Mouse (Mus musculus) megakaryocyte progenitor cell, adult 5-6 weeks (primary cell): ENCODE measurements at regions not wholly inside any gene's neighbourhood (a gene's known extent, or its start where the extent isn't known, plus 50 kb on each side); places are given as distances from the start of the nearest gene placed in this dataset.

Experiments
- ATAC-seq: replicated peaks from 2 replicates; pipeline ENCODE4 v1.8.0; 2016; ENCODE audit warnings: mild to moderate bottlenecking, moderate TSS enrichment, inconsistent platforms; ENCODE audit not compliant: poor library complexity

GRCm38 (mm10) chr1:144452141-144452540 lies 115.3 kb downstream of the Rgs21 start:
- no peak for ATAC-seq

DNA sequence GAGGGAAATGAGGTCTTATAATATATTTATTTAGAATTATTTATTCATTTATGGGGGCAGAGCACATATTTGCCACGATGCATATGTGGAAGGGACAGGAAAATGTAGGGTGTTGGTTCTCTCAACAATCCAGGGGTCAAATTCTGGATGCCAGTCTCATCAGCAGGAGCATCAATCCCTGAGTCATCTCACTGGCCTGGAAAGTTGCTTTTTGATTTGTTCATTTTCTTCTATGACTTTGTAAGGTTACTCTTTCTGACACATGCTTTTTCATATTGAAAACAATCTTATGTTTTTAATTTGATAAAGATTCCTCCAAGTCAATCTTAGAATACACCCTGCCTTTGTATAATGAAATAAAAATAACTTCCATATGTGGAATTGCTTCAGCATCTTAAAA lies 115.7 kb downstream of the Rgs21 start:
- ATAC-seq: no peak

- no peak for ATAC-seq
Observed at GRCm38 (mm10) chr1:144436617-144437016, 130.8 kb downstream of the Rgs21 start.

DNA sequence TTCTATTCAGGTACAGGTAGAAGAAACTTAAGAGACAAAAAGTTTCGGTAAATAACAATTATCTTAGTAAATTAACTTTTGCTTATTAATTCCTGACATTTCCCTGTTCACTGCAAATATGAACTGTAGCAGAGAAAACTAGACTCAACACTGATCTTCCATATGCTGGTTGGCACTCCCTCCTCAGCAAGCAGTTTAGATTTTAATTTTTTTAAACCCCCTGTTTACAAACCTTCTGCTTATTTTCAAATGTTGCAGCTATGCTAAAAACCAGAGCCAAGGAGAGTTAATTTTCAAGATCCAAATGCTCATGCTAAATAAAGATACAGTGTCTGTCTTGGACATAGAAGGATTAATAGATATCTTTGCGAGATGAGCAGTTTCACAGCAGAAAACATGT lies 134.7 kb downstream of the Rgs21 start:
- no peak for ATAC-seq

DNA sequence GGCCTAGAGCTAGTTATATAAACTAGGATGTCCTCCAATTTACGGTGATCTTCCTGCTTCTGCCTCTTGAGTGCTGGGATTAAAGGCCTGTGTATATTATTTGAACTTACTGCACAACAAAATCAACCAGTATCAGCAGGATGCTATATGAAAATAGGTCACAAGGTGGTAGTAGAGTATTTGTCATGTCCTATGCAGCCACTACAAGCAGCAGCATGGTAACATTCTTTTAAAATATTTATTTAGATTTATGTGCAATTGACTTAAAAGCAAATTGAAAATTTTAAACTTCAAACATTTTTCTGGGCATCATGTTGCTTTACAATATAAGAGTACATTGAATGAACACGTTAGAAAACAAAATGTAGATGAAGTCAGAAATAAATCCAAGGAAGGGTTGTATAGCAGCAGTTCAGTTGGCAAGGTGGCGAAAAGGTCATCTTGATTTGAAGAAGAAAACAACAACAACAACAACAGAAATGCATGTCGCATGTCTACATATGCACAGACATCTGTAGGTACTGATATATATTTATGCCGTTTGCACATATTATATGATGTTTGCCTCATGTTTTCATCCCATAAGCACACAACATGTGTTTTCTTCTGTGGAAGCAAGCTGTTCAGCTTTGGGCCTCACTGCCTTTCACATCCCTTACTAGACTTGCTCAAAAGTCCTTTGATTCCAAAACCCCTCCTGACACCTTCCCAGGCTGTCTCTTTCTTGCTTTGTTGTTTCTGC lies 135.8 kb downstream of the Rgs21 start:
- ATAC-seq: peak; percentile 90

DNA sequence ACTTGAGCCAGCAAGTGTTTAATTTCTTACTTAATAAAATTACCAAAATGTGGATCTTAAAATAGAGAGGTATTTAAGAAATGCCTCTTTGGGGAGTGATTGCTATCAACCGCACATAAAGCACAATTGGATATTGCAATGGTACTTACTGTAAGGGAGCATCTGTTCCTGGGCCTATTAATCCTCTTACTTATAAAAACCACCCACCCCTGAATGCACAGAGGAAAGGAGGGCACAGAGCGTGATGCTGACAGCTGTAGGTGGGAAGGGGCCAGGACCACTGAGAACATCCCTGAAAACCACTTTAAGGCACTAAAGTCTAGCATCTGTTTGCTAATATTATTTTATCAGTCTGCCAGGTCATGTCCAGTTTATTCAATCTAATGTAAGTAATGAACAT lies 146.1 kb downstream of the Rgs21 start:
- no peak for ATAC-seq

DNA sequence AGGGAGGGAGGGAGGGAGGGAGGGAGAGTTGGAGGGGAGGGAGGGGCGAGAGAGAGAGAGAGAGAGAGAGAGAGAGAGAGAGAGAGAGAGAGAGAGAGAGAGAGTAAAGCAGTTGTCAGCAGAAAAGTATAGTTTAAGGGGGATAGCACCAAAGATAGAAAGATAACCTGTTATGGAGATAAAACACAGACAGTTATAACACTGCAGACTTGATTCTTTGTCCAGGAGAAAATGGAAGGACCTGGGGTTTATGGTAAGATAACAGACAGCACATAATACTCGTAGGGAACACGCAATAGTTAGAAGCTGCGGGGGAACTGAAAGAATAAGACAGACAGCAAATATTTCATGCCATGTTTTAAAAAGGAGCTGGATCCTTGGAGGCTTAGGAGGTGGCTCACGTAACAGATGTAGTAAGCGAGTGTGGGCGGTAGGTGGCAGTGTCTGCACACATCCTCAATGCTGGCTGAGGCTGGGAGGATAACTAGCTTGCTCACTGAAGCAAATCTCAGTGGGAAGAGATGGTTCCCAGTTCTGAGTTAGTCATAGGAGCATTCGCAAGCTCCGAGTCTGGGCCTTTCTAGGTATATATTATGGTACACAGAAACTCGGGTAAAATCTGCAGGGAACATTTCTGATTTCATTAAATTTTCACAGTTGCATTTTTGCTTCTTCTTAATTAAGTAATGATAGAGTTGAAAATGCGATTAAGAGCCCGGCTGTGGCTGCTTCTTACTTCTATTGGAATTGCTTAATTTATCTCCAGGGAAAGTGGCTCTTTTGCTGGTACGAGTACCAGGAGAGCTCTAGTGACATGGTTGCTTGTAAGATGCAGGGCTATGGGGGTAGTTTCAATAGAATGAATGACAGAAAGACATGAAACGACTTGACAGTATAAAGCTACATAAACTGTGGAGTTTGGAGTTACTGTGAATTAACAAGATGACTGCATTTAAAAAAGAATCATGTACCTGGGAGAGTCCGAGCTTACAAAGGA lies 157.6 kb upstream of the Rgs1 start:
- peak; percentile 100 for ATAC-seq

DNA sequence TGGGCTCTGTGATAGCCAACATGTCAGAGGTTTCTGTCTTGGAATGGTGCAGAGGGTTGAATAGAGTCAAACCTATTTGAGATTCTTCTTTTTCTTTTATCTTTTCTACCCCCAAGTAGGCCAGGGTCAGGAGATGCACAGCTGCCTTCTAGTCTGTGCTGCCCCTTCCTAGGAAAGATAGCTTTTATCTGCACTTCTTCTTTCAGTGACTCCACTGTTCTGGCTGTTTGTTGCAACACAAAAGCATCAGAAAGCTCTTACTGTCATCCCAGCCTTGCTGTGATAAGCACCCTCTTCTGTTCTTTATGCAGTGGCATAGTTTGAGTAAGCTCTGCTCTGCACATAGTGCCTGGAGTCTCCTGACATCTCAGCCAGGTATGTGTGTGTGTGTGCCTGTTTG lies 156.7 kb upstream of the Rgs1 start:
- ATAC-seq: no peak

DNA sequence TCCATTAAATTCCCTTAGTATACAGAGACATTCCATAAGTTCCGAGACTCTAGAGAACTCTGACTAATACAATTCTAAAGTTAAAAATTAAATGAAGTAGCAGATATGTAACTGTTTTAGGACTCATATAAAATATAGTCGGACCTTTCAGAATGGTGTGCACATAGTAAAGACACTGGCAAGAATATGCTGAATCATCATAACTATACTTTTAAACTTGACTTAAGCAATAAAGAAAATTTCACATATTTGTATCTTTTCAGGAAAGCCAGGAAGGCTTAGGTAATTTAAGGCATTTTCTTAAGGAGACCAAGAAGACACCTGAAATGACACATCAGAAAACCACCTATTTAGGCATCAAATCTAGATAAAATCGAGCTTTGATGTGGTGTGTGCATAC lies 156.0 kb upstream of the Rgs1 start:
- no peak for ATAC-seq

DNA sequence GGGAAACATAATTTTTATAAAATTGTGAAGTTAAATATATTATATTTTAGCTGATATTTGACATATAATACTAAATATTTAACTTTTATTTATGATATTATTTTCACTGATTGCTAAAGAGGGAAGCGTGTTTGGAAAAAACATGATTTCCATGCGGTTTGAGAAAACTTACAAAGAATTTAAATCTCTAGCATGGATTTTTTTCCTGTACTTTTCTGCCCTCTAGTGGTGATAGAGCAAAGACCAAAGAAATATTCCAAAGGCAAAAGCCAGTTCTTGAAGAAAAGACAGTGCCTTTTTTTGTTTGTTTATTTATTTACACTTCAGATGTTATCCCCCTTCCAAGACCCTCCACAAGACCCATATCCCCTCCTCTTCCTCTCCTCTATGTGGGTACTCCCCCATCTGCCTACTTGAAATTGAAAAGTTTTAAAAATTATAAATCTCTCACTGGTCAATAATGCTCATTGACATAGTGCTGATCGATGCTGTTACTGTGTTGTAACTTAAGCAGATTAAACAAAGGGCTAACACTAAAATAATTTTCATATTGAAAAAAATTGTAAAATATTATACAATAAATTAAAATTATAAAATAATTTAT lies 131.1 kb upstream of the Rgs1 start:
- ATAC-seq: peak; percentile 77

- peak; percentile 52; the same call in 1 of the 2 replicates for ATAC-seq
Observed at GRCm38 (mm10) chr1:144374121-144374520, 125.1 kb upstream of the Rgs1 start.

DNA sequence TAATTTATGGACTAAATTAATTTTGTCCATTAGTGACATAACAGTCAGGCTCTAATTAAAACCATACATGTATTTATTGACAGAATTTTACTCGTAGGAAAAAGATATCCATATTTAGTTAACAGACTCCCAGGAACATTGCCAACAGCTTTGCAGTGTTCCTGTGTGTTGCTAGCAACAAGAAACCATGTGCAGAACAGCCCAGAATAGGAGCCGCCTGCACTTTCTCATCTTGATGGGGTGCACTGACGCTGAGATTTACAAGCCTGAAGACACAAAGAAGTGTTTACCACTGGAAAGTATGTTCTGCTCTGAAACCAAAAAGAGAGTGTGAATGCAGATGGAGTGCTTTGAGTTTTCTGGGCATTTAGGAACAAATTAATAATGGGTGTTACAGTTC lies 118.5 kb upstream of the Rgs1 start:
- ATAC-seq: no peak

DNA sequence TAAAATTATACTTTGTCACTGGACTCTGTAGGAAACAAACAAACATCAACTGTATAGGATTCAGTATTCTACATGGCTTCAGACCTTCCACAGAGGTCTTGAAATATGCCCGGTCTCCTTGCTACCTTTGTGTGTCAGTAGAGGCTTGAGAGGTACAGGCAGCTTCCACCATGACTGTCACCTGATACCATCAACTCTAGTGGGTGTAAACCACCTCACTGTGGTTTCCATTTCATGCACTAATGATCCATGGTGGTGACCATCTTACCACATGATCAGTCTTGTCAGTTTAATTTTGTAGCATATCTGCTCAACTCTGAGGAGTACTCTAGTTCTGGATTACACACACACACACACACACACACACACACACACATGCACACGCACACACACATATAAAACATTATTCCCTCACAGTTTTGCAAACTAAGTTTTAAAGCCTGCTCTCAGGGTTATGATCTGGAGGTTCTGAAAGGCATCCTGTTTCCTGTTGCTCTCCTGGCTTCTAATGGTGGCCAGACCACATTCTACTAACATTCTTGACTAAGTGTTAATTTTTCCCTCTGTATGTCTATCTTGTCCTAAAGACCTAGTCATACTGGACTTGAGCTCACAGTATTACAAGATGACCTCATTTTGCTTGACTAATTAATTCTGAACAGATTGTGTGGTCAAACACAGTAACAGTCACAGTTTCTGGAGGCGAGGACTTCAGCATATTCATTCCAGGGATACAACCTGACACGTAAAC lies 106.7 kb upstream of the Rgs1 start:
- ATAC-seq: peak; percentile 54; the same call in 1 of the 2 replicates

DNA sequence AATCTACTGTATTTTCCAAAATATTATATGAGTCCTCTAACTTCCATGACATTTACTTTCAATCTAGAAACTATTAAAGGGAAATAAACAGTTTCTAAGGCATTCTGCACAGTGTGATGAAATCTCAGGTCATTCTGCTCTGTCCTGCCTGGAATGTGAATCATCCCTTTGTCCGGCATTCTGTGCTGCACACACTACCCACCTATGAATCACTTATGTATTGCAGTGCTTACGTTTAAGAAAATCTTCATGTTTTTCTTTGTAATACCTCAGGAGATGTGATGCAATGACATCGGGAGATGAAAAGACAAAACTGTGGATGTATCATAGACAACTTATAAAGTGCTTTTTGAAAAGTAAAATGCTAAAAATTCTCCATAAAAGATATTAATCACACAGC lies 106.0 kb upstream of the Rgs1 start:
- no peak for ATAC-seq

DNA sequence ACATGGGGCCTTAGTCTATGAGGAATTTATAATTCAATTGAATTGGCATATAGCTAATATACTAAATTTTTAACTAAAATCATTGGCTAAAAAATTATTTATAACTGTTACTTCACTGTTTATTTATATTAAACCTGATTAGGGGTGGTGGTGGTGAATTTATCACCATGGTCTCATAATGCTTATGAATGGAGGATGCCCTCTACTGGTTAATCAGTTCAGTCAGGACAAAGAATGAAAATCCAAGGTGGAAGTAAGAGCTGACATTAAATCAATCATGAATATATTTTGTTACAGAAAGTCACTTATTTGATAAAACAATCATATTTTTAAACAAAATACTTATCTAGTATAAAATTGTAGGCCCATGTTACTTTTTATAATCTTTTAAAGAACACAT lies 104.3 kb upstream of the Rgs1 start:
- ATAC-seq: peak; percentile 73

DNA sequence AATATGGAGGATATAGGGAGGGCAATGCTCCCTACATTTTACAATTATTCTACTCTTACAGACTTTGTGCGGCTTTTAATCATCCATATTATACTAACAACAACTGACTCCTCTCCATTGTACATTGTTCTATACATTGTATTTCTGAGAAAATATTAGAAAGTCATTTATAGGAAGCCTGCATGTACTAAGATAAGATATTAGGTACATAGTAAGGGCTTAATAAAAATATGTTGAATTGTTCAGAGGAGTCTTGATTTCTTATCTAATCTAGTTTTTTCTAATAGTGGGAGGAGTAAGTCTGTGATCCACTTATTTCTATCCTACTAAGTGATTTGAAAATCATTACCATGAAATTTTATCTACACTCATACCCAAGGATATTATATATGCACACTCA lies 94.8 kb upstream of the Rgs1 start:
- ATAC-seq: no peak

- peak; percentile 81 for ATAC-seq
Observed at GRCm38 (mm10) chr1:144343299-144343698, 94.3 kb upstream of the Rgs1 start.

- no peak for ATAC-seq
Observed at GRCm38 (mm10) chr1:144337572-144337971, 88.5 kb upstream of the Rgs1 start.

- ATAC-seq: peak; percentile 99
Observed at GRCm38 (mm10) chr1:144330365-144331050, 81.5 kb upstream of the Rgs1 start.

DNA sequence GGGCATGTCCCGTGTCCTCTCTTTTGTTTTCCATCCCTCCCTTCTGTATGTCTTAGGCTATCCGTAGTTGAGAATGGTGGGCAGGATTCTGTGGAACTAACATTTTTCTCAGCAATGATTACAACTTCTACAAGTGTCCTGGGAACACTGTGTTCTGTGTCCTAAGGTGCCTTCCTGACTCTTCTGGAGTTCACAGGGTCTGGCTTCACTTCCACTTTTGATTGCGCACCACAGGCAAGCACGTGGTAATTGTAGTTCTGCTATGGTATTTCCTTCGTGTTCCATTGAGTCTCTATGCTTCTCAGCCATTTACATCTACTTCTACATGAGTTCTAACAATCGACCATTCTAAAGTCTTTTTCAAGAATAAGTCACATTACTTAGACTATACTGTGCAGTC lies 70.4 kb upstream of the Rgs1 start:
- ATAC-seq: peak; percentile 77
